Mouse (Mus musculus) adrenal gland, adult 18-20 months (tissue): ENCODE measurements around the gene Ano6. TPM values are rescaled to one million over a fixed set of nuclear protein-coding genes. Genes with fewer than 3 reads are reported as not detected.
"Not testable (repeated sequence)": the region's sequence is repeated elsewhere in the genome, so short reads cannot be mapped to it uniquely, and the experiment has no call there.

Experiments used
- DNase-seq, 2 experiments: peaks; one replicate each; pipeline ENCODE4 v3.0.0; 2021 to 2022; ENCODE audit warnings: low spot score in 2 of 2
- total RNA-seq, 2 experiments: library from RNA; stranded (reverse); gene quantifications; 1 replicate in 1 of 2; 2 replicates in 1 of 2; pipeline ENCODE4 v1.2.3; 2021

Gene Ano6
- total RNA-seq, 2 experiments from 2014 or later: 56.5 to 64.2 TPM

DNA sequence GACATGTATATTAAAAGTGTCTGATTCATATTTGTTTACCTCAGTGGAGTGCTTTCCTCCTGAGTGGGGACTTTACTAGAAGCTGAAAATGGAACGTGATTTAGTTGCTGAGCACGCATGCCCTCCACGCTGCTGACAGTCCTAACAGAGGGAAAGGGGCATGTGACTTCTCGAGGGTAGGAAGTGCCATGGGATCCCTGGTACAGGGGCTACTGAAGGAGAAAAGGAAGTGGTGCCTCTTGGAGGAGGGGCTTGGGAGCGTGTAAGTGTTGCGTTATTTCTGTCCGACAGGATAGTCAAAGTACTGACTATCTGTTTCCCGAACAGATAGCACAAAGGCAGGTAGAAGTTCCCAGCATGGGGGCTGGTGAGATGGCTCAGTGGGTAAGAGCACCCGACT, 31.5 kb downstream of the Ano6 start:
- no peak for DNase-seq

DNA sequence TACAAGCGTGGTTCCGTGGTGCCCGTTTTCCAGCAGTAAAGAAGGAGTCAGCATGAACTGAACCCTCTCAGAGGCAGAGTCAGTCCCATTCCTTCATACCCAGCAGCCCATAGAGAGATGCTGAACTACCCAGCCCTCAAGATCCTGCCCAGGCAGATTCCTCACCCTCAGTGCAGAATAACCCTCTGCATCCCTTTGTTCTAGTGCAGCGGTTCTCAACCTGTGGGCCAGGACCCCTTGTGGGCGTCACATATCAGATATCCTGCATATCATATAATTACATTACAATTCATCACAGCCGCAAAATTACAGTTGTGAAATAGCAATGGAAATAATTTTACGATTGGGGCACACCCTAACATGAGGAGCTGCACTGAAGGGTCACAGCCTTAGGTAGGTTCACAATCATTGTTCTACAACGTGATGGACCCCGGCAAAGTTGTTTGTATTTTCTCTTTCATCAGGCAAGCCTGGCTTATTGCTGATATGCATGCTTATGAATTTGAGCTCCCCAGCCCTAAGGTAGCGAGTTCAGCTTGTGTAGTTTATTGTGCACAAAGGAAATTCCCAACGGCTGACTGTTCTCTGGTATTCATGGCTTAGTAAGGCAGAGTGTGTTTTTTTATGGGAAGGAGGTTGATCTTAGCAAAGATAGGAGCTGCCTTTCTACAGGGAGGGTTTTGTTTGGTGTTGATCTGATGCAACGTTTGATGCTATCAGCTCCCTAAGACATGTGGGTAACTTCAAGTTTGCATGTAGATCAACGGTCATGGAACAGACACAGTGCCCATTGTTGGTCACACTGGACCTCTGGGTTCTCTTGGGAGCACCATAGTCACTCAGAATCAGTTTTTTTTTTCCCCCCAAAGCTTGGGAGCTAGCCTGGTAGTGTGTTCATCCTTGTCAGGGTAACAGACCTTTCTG, 33.0 kb downstream of the Ano6 start:
- no peak for DNase-seq

DNA sequence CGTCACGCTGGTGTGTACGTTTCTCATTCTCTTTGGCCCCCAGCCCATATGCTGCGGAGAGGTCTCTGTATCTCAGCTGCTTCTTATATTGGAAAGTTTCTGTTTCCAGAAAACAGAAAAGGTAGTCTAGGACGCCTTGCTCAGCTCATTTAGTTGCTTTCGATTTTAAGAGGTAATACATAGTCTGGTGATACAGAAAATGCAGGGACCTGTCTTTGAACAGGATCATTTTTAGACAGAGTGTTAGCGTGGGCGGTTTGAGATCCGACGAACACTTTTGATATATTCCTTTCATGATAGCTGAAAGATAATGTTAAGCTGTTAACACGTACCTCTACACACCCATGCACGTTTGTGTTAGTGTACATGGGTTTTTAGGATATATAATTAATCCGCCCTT, 35.9 kb downstream of the Ano6 start:
- DNase-seq: no peak

DNA sequence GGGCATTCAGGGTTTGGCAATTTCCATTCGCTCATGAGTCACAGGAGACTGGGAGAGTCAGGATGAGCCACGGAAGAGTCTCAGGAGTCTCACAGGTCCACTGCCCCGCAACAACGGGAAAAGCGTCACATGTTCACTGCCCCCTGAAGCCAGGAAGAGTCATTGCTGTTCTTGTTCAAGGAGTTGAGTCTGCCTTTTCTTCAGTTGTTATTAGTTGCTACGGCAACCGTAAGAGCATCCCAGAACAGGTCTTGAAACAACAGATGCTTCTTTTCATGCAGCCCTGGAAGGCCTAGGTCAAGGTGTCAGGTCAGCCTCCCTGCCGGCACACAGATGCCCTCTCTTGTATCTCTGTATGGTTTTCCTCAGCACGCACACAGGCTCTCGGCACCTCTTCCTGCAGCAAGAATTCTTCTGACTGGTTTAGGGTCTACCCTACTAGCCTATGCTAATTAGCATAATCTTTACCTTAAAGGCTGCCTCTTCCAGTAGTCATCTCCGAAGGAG, 36.9 kb downstream of the Ano6 start:
- DNase-seq: no peak

DNA sequence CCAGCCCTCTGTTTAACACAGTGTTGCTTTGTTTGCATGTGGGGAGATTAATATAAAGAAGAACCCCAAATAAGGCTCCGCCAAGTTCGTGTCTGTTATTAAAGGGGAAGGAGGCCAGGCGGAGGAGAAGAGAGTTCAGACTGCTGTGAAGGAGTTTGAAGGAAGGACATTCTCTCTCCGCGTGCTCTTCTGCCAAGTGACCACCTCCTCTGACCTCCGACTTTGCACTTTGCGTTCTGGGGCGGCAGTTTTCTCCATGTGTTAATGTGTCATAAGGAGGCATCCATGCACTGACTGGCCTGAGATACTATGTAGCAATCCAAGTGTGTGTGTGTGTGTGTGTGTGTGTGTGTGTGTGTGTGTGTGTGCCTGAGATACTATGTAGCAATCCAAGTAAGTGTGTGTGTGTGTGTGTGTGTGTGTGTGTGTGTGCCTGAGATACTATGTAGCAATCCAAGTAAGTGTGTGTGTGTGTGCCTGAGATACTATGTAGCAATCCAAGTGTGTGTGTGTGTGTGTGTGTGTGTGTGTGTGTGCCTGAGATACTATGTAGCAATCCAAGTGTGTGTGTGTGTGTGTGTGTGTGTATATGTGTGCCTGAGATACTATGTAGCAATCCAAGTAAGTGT, 37.5 kb downstream of the Ano6 start:
- not testable (repeated sequence) for DNase-seq

DNA sequence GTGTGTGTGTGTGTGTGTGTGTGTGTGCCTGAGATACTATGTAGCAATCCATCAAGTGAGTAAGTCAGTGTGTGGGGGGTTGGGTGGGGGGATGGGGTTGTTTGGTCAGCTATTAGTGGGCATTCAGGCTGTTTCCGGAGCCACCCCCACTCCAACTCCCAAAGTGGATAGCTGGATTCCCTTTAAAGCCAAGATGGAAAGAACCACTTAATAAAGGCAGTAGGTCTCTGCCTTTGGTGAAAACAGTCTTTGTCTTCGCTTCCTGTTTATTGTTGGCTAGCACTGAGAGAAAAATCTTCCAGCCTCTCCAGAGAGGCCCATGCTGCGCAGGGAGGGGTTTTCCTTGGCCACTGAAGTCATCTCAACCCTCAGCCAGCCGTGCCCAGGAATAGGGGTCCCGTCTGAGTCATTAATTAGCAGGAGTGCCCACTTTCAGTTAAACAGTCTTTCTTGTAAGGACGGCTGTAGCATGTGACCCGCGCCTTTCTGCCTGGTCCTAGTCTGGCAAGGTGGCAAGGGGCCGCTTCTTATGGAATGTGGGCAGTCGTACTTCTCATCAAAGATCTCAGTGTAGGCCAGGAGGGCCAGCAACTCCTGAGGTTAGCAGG, 38.1 kb downstream of the Ano6 start:
- no peak for DNase-seq

DNA sequence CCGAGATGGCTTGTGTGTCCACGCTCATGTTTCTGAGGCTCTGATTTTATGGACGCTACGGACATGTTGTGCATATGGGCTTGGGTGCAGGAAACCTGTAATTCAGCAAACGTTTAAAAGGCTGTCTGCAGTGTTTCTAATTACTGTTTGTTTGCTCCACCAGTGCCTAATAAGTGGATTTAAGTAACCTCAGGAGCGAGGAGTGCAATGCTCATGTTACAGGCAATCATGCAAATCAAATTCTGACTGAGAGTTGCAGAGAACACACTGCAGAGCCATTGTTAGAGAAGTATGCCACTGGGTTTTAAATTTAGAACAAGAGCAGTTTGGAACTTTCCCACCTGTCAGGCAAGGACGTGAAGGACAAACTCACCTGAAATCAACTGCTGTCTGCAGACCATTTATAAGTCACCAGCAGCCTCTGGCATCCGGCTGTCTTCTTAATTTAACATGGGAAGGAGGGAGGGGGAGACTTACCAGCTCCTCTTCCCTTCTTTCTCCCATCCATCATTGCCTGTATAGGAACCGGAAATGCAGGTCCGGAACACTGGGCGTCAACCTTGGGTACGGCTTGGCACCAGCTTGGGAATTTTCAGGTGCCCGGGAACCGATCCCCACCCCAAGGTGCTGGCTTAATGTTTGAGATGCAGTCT, 39.0 kb downstream of the Ano6 start:
- DNase-seq: no peak

DNA sequence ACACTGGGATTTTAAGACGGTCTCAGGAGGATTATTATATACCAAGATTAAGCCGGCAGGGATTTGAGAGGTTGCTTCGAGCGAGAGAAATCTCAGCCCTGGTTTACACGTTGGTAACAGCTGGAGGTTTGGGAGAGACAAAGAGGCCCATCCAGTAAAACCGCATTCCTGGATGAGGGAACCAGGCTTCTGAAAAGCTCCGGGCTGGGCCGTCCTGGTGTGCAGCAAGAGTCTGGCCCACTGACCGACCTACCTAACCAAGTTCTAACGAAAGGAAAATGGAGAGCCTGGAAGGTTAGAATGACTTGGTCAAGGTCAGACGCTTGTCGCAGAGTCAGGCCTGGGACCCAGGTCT, 39.5 kb downstream of the Ano6 start:
- no peak for DNase-seq

DNA sequence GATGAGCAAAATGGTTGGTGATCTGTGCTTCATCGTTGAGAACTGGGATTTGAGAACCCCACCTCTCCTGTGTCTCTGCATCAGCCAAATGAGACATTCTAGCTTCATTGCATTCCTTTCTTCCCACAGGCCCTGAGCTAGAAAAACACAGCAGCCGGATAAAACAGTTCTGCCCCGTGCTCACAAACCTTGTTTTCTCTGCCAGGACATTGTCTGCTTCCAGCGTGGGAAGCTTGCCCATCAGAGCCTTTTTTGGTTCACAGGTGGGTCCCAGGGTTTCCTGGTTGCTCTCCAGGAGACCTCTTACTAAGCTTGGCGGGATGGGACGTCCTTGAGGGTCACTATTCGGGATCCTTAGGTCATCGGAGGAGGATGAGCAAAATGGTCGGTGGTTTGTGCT, 42.6 kb downstream of the Ano6 start:
- DNase-seq: no peak

DNA sequence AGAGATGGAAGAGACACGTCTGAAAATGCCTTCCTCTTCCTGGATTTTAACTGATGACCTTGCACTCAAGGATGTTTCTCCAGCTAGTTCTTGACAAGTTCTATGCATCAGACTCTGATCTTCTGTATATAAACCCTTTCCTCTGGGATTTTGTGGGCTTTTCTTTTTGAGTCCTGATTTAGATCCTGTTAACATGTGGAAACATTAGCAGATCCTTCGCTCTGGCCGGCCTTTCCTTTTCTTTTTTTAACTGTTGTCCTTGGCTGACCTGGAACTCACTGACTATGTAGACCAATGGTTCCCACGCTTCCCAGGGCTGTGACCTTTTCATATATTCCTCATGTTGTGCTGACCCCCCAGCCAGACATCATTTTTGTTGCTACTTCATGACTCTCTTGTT, 45.4 kb downstream of the Ano6 start:
- no peak for DNase-seq

DNA sequence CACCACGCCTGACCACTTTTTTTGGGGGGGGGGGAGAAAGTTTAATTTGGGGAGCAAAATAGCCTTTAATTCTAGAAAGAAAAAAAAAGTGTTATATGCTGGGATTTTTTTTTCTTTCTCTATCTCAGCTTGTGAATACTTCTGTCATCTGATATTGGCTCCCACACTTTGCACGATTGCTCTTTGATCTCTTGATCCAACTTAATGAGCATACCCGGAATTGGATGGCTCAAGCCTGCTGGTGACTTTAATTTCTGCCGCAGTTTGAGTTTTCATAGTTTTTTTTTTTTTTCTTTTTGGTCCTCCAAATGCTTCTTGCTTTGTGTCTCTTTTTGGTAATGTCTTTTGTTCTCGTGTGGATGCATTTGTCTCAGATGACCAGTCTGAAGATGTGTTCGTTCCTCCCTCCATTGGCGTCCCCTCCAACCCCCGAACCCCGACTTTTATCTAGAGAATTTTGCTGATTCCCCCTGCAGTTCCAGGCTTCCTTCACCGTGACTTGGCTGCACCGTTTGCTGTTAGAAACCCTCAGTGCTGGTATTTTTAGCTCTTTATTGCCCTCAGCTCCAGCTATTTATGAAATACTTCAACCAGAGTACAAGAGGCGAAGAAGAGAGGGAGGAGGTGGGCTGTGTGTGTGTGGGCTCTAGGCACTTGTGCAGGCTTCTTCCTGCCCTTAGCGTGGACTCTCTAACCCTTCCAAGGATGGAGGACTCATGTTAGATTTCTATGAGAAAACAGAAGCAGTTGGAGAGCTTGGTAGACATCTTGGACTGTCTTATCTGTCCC, 46.2 kb downstream of the Ano6 start:
- DNase-seq: no peak

DNA sequence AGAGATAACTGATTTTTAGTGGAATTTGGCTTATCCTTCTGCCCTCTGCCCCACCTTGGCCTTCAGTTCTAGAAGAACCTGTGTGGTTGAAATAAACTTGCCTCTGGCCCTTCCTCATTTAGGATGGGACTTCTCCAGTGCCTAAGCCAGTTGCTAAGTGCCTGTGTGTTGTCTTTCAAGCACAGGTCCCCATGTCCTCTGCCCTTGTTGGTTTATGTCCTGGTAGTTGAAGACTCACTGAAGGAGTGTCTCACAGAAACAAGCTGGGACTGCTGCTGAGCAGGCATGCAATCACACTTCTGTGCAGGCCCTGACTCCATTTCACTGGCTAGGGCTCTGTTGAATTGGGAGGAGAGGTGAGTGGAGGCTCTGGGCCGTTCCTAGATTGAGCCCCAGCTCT, 46.9 kb downstream of the Ano6 start:
- DNase-seq: no peak

DNA sequence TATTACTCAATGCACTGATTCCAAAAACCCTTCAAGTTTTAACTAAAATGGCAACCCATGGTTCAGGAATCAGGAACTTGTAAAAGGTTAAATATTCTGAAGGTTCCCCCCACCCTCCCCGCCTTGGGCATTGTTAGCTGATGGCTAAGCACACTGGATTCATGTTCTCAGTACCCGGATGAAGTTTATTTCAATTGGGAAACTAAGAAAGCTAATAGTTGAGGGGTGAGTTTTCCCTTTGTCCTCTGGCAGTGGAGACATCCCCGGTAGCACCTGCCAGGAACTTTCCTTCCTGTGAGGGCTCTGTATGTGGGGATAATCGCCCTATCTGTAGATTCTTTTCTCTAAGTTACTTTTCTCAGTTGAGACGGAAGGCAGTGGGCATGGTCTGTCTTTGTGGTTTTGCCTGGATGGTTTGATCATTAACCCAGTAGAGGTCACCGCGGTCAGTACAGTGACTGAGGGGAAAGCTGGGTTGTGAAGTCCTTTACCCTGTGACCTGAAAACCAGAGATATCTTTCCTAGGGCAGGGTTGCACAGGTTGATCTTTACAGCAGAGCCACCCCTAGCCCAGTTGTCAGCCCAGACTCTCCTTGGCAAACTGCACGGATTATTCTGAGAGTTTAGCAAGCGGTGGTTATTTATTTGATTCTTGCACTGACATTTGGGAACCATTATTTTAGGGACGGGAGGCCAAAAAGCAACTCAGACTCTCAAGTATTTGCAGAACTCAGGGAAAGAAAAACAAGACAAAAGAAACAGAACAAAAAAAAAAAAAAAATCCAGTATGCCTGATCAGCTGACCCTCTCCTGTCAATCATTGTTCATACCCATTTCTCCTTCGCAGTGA, 47.8 kb downstream of the Ano6 start:
- DNase-seq: no peak

DNA sequence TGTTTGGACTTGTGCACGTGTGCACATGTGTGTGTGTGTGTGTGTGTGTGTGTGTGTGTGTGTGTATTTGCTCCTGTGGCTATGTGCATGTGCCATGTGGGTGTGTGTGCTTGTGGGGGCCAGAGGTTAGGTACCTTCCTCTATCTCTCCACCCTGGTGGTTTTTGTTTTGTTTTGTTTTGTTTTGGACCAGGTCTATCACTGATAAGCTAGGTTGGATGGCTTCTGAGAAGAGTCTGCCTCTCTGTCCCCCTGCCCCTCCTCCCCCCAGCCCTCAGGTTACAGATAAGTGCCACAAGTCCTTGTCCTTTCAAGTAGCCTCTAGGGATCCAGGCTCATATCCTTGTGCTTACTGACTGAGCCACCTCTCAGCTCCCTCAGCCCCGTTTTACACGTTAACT, 49.1 kb downstream of the Ano6 start:
- DNase-seq: no peak

DNA sequence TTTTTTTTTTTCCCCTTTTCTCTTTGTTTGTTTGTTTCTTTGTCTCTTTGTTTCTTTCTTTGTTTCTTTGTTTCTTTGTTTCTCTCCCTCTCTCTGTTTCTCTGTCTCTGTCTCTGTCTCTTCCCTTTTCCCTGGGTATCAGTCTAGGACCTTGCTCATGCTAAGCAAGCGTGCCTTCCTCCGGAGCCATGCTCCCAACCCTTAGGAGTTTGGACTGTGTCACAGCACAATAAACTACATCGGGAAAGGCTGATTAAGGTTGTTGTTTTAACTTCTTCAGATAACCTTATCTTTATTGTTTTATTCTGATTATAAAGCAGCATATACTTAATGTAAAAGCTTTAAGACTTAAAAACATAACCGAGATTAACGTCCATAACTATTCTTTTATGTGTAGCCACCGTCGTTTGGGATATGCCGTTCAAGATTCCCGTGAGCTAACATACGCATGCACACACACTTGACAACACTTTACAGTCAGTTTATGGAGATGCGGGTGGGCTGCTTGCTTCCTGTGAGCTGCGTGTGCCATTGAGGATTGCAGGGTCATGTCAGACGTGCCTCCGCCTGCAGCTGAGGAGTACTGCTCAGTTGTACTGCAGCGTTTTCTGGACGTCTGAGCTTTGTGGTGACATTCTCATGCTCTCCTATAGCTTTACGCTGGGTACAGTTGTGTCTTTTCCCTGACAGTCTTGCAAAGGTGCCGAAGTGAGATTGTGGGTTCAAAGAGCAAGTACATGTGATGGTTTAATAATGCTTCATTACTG, 52.7 kb downstream of the Ano6 start:
- no peak for DNase-seq

DNA sequence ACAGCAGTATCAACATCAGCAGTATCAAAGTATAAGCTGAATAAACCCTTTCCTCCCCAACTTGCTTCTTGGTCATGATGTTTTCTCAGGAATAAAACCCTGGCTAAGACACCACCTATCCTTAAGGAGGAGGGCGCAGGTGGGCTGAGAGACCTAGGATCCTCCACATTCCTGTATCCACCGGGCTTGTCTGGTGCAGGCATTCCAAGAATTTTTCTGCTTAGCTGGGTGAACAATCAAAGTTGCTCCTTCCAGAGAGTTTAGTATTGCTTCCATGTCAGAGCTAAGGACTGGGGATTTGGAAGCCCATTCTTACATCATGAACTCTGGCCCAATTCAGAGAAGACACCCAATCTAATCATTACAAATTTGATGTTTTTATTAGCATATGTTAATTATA, 53.8 kb downstream of the Ano6 start:
- DNase-seq: no peak

DNA sequence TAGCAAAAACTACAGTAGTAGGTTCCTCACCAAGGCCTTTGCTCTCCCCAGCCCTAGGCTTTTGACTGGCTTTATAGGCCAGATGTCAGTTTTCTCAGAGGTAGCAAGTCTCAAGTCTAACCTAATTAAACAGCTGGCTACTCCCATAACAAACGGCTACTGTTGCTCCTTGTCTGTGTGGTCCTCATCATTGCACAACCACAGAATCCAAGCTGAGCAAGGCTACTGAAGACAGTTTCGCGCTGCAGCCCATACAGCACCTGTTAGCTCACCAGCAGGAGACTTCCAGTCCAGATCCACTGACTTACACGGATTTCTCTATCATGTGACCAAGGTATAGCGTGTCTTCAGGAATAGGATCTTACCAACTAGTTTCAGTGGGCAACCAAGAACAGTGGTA, 55.5 kb downstream of the Ano6 start:
- DNase-seq: no peak

DNA sequence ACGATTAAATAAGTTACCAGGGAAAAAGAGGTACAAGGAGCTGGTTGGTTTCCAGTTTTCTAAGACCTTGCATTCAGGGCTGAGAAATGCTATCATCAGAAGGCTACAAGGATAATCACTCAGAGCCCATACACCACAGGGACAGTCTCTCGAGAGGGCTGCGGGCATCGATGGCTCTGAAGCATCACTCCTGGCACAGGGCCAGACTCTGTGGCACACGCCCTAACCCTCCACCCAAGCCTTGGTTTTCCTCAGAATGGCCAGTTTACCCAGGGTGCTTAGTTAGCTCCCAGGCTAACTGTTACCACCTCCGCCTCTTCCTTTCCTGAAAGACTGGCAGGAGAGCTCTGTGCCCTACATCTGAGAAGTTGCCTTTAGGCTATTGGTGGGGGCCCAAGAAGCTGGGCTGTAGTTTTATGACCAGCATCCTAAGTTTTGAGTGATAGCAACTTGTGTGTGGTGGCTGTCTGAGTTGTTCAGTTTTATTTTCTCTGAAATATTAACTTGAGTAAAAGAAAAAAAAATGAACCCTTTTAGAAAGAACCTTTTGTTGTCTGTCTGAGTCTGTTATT, 57.9 kb downstream of the Ano6 start:
- no peak for DNase-seq
